Mouse (Mus musculus): ENCODE data around the gene 4930579G24Rik.
A peak's percentile ranks its signal among the peaks of the same experiment; 100 is the strongest.

The 4930579G24Rik gene

DNA sequence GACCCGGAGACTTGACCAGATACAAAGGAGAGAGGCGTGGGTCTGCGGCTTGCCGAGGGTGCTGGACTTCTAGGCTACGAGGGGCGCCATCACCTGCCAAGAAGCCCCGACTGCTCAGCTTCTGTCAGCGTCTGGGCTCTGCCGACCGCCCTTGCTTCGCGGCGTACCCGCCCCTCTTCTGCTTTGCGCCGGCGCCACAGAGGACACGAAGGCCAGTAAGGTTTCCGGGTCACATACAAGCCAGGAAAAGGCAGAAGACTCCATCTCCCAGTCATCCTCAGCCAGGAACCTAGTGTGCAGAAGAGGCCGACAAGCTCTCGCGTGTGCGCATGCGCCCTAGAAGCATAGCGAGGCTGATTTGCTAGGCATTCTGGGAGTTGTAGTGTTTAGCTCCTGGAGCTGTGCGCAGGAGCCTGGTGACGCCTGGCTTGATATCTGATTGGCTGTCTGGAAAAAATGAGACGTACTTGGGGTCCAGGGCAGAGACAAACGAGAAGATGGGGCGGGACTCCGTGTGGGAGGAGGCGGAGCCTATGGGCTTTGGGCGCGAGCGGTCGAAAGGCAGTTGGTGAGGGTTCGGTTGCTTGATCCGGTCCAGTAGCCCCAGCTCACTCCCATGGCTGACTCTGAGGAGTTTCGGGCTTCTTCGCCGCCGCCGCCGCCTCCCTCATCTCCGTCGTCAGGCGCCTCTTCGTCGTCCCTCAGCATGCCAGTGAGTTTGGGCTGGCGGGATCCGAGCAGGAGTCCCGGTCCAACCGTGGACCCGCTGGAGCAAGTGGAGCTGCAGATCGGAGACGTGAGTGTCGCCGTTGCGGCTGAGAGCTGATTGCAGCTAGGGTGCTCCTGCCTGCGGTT is at the start of gene 4930579G24Rik:
4930579G24Rik (plus strand) TSS at position 519 of the 855 bp plus-strand sequence.
- DNase-seq, result peak; percentile 100

DNA sequence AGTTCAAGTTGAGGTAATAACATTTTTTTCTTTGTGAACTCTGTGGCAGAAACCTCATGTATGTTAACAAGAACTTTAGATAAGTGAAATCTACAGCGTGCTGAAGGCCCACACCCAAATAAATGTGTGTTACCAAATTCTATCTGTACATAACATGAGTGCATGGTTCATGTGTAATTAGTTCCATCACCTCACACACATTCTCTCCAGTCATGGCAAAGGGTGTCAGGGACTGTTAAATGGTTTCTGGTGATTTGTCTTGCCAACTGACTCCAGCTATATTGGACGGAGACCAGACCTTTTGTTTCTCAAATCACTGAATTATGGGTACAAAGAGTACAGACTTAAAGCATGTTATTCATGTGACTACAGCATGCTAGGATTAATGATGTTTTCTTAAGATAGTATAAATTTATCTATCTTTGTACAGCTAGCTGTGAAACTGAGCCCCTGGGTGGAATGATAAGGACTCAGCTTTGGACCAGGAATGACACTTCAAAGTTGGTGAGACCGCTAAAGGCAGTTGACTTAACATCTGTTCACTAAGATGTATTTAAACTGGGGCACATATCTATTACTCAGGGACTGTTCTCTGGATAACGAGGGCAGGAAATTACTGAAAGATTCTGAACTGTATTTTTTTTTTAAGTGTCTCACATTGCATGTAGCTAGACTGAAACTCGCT is 48.8 kb upstream of the 4930579G24Rik start:
- DNase-seq, result no peak

DNA sequence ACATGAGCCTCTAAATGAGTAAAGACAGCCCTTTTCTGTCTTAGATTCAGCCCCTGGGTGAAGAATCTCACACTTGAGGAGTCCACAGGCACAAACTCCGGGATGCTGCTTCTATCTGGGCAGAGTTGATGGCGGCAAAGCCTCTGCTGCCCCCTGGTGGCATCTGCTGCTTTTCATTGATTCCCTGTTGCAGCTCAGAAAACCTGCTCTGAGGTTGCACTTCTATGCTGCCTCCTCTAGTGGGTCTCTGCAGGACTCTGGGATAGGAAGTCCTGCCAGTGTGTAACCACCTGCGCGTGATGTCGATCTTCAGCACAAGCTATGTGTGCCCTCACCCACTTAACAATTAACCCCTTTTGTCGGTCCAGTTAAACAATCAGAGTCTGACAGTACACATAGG is 42.1 kb upstream of the 4930579G24Rik start:
- DNase-seq, result peak; percentile 93

DNA sequence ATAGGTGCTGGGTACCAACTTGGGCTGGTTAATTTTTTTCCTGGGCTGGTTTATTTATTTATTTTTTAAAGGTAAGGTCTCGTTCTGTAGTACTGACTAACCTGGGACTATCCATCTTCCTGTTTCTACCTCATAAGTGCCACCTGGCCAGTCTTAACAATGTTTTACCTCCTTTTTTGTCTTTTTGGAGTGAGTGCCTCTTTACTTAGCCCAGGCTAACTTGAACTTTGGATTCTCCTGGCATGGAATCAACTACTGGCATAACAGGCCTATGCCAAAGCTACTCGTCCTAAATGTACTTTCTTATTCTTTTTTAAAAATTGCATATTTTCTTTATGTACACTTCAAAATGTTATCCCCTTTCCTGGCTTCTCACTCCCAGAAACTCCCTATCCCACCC is 39.2 kb upstream of the 4930579G24Rik start:
- no peak for DNase-seq

DNA sequence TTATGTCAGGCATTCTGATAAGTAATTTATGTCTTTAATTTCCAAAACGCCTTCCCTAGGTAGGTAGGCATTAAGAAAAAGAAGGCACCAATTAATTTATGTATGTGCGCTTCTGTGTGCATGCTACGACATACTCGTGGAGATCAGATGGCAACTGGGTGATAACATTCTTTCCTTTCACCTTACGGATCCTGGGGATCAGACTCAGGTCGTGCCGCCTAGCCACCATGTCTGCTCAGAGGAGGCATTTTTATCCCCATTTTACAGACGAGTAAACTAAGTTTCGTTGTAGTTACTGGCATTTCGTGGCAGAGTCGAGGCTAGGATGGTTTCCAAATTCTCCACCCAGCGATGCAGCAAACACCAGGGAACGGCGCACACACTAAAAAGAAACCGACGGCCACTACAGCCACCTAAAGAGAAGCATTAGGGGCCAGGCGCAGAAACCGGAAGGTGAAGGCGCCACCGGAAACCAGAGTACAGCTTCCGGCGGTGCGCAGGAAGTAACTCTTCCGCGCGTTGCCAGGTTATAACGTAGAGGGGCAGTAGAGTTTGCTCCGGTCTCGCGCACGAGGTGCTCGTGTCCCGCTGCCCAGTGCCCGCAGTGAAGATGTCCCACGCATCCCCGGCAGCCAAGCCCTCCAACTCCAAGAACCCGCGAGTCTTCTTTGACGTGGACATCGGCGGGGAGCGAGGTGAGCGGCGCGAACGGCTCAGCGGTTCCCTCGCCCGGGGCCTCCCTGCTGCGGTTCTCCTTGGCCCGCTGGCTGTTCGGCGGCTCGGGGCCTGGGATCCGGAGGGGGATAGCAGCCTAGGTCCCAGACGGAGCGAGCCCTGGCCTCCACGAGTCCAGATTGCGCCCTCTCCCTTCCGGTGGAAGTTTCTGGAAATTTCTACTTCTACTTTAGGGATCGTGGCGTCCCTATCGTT is 37.8 kb upstream of the 4930579G24Rik start, which contains the start of gene Ppid:
Ppid (plus strand) TSS at position 480 of the 930 bp plus-strand sequence.
- peak; percentile 90 for DNase-seq

DNA sequence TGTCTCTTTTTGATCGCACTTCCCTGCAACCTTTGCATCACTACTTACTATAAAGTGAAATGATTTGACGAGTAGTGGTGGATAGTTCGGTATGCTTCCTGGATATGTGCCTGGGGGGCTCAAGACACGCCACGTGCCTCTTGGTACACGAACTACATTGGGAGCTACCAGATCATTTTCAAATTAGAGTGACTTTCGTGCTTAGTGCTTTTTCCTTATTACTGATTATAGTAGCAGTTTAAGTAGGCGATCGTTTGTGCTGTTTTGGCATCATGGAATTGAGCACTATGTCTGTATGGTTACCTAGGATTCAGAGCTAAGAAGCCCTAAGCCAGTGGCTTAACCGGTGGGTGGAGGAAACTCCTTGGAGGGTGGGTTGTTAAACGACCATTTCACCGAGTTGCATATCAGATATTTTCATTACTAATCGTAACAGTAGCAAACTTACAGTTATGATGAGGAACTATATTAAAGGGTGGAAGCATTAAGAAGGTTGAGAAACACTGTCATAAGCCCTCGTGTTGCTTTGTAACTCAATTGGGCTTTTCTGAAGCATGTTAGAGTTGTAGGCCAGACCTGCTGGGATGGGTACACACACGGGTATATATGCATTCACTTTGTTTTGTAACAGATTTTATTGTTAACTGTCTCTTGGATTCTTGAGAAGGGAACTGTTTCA is 36.9 kb upstream of the 4930579G24Rik start:
- peak; percentile 7 for DNase-seq

DNA sequence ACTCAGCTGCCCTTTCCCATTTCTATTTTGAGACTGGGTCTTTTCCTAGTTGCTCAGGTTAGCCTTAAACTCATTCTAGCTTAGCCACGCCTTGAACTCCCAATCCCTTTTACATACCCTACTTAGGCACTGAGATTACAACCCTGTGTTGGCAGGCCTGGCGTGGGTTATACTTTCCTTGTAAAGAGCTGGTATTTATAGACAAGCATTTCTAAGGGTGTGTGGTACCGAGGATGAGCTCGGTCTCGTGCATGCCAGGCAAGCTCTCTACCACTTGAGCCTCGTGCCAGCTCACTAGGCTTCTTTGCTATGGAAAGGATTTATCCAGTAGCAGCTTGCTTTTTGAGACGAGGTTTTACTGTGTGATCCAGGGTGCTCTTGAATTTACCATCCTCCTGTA is 33.4 kb upstream of the 4930579G24Rik start:
- no peak for DNase-seq

DNA sequence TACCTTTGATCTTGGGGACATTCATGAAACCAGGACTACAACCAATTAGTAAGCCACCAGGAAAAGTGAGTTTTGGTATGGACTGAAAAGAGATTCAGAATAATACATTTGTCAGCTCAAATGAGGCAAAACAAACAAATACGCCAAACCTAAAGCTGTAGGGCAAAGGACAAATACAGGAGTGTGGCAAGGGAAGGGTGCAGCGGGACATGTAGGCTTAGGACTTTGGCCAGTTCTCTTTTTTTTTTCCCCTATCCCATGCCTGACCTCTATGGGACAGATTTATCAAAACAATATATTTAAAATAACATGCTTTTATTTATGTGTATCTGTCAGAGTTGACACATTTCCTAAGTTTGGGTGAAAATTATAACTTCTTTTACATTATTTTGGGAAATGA is 19.0 kb upstream of the 4930579G24Rik start:
- no peak for DNase-seq

DNA sequence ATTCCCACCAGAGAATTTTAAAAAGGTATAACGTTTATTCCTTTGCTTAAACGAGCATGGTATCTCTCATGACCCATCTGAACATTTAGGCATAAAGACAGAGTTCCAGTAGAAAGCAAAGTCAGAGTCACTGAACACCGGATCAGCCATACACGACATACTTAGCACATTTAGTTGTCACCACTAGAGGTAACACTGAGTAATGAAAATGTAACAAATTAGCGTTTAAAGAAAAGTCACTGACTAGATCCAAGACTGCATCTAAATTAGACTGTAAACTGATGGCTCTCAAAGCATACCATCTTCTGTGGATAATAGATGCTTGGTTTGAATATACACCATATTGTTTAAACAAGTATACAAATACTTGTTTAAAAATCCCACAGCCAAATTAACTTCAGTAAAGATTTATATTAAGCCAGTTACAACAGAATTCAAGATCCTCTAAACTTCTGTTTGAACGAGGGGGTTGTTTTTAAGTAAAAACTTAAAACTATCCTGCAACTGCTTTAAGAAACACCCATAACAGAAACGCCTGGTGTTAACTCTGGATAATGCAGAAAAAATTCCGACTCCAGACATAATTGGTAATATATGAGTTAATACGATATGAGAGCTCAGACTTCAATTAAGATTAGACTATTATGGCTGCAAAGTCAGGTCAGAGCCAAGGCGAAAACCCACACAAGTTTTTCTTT is 1.2 kb upstream of the 4930579G24Rik start:
- DNase-seq, result peak; percentile 15

DNA sequence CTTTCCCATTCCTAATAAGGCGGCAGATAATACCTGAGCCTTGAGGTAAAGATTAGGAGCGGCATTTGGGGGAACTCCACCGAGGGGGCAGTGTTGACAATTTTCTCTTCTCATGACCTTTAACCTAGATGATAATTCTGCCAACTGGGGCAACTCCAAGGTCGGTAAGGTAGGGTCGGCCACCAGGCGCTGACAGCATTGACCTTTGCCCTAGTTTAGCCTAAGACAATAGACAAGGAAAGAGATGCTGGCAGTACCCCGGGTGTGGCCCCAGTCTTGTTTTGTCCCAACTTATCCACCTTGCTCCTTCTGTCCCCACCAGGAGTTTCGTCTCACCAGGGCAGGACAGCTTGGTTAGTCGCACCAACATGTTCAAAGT is 708 bp upstream of the 4930579G24Rik start:
- DNase-seq, result no peak

DNA sequence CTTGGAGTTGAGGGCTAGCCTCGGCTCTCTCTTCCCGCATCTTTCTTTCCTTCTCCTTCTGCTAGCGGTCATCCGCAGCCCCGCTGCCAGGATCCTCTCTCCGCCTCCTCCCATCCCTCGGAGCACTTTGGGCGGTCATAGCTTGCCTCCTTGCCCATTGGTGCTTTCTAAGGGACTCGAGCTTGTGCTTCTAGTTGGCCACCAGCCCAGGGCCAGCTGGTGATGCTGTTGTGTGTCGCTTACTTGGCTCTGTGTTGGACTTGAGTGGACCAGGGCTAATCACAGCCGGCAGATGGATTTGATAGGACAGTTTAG is 494 bp downstream of the 4930579G24Rik start, which contains the start of gene Etfdh:
Etfdh (minus strand) TSS at position 85 of the 315 bp plus-strand sequence.
- DNase-seq, result peak; percentile 89

DNA sequence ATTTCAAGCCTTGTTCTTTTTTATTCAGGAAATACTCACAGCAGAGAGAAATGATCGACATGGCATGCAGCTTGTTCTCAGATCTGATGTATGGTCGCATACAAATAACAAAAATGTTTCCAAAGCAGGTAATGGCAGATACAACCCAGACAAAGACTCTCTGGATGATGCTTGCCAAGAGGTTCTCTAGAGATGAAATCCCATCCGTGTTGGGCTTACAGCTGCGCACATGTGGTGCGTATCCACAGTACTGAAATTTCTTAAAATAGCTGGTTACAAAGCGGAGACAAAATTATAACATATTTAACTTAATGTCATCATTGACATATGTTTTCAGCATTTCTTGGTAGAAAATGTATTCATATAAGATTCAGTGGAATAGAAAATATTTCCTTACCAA is 23.2 kb downstream of the 4930579G24Rik start:
- no peak for DNase-seq

DNA sequence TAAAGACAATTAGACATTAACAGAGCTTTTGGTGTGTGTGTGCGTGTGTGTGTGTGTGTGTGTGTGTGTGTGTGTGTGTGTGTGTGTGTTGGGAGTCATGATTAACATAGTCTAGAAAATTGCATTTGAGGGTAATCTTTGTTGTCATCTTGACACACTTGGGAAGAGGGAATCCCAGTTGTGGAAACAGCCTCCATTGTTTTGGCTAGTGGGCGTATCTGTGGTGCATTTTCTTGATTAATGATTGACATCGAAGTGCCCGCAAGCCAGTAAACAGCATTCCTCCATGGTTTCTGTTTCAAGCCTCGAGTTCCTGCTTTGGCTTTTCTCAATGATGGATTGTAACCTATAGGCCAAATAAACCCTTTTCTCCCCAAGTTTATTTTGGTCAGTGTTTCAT is 27.8 kb downstream of the 4930579G24Rik start:
- peak; percentile 83 for DNase-seq

DNA sequence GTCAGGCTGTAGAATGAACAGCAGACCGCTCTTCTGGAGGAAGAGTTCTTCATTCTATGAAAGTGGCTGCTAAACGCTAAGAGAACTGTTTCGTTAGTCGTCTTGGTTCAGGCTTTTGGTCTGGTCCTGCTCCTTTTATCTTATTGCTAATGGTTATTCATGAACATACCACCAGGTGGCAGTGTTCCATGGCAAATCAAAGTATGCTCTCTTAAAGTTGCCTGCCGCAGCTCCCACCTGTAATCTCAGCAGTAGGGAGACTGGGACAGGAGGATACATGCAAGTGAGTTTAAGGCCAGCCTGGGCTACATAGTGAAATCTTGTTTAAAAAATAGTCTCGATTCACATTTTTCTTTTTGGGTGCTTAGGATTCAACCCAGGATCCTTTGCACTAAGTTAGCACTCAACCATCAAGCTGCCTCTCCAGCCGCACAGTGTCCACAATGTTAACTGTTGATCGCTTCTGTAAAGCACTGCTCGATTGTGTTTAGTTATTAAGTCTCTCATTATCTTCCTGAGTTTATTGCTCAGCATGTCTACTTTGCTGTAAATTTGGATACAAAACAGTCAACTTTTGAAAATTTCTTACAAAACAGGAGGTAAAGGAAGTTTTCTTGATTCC is 36.0 kb downstream of the 4930579G24Rik start:
- DNase-seq, result peak; percentile 77

DNA sequence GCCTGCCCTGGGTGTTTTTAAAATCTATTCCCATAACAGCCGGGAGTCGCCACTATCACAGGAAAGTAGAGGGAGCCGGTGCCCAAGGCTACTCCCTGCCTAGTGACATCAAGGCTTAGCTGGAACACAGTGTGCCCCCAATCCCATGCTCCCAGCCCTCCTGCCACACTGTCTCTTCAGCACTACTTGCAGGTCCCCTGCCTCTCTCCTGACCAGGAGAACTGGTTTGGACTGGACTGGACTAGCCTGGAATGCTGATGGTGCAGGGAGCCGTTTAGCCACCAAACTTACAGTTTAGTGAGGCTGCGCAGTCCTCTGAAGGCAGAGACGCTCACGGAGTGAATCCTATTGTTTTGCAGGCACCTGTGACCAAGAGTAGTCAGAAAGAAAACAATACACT is 41.7 kb downstream of the 4930579G24Rik start:
- no peak for DNase-seq

DNA sequence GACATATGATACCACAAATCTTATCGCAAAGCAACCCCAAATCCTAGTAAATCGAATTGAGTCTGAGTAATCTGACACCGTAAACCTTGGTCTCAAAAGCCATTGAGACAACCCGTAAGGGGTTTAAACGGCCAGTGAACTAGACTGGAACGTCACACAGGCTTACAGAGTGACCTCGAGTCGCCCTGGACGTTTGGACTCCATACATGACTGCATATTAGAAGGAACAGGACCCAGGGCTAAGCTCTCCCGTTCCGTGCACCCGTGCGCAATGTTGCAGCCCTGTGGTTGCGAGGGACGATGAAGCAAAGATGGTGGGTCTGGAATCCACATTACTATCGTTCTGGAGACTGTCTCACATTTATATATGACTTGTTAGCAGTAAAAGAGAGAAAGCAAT is 43.3 kb downstream of the 4930579G24Rik start:
- DNase-seq, result no peak

DNA sequence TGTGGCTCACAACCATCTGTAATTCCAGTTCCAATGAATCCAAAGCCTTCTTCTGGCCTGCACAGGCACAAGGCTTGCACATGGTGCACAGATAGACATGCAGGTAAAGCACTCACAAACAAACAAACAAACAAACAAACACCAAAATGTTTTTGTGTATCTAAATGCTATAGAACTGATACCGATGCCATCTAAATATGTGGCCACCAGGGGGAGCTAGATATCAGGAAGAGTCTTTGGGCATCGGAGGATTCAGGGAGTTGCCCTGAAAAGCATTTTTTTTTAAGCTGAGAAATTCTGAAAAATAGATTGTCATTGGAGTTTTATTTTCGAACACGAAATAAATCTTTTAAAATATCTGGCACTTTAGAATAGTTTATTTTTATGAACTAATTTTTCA is 44.2 kb downstream of the 4930579G24Rik start:
- DNase-seq, result peak; percentile 74

DNA sequence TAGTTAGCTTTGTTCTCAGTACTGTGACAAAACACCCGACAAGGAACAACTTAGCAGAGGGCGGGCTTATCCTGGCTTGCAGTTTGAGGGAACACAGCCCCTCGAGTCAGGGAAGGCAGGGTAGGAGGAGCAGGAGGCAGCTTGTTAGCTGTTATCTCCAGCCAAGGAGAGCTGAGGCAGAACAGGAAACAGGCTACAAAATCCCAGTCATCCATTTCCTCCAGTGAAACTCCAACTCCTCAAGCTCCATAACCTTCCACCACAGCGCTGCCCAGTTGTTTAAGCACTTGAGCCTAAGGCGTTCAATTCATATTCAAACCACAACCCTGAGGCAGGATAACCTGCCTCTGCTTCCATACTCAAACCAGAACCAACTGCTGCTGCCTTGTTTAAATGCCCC is 45.8 kb downstream of the 4930579G24Rik start:
- no peak for DNase-seq

DNA sequence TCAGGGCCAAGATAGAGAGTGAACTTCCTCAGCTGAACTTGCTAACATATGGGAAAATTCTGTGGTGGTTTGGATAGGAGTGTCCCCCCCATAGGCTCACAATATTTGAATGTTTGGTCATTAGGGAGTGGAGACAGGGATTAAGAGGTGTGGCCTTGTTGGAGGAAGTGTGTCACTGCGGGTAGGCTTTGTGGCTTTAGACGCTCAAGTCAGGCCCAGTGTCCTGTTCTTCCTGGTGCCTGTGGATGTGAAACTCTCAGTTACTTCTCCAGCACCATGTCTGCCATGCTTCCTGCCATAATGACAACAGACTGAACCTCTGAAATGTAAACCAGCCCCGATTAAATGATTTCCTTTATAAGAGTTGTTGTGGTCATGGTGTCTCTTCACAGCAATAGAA is 47.5 kb downstream of the 4930579G24Rik start:
- no peak for DNase-seq
